Mouse (Mus musculus): ENCODE data around the gene Plcg2. TPM values are rescaled to one million over a fixed set of nuclear protein-coding genes. Genes with fewer than 3 reads are reported as not detected.

Gene Plcg2
- 1.3 and 1.5 TPM in 2 replicates for polyA plus RNA-seq (2015; fragmentation: Nextera tagmentation; extraction: Ambion mirVana)

DNA sequence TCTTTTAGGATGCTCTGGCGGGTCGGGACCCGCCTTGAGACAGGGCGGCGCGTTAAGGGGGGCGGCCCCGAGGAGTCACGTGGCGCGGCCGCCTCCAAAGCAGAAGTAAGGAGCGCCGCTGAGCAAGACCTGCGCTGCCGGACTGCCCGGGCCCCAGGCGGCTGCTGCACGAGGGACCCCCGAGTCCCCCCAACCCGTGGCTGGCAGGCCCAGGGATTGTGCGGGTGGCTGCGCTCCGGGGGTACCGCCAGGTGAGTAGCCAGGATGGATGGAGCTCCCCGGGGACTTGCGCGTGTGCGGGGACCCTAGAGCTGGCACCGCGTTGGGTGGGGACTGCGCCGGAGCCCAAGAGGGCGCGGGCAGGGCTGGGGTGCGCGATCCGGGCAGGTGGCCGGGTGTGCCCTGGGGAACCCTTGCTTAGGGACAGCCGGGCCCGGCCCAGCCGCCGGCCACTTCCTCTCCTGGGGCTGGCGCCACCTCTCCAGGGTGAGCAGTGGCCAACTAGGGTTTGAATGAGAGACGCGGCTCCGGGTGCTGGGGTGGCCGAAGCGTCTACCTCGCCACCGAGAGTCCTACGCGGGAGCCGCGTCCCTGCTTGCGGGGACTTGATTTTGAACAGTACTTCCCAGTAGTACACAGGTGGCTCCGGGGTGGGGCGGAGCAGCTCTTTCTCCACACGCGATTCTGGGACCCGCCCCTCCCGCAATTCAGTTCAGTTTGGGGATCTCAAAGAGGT is at the start of gene Plcg2:
Gene Plcg2 (plus strand): TSS at position 113 of the 736 bp plus-strand sequence.
- H3K4me1 ChIP-seq (ENCODE audit: control insufficient read depth, insufficient read depth, low read depth, low read length) = peaks cover 9% of the 10 kb centered on the region
- H3K36me3 ChIP-seq (ENCODE audit: control insufficient read depth, insufficient read depth, low read length) = no peaks in the 10 kb centered on the region
- H3K27ac ChIP-seq (ENCODE audit: low read depth, low read length) = no peak within 1 kb of the TSS
- ATAC-seq = peak; percentile 65
- peak within 1 kb of the TSS; percentile 66 for H3K4me3 ChIP-seq (ENCODE audit: low read length)
- peak within 1 kb of the TSS; percentile 74 for H3K9ac ChIP-seq (ENCODE audit: low read depth, low read length)
- H3K9me3 ChIP-seq (ENCODE audit: control insufficient read depth, low read length) = no peaks in the 10 kb centered on the region
- peak within 1 kb of the TSS; percentile 100 for H3K4me2 ChIP-seq (ENCODE audit: low read length)
- WGBS = 2% methylated on average over 62 of the region's 62 CpGs
- peaks cover 12% of the 10 kb centered on the region for H3K27me3 ChIP-seq (replicated peaks; ENCODE audit: control insufficient read depth, insufficient read depth, low read length)

DNA sequence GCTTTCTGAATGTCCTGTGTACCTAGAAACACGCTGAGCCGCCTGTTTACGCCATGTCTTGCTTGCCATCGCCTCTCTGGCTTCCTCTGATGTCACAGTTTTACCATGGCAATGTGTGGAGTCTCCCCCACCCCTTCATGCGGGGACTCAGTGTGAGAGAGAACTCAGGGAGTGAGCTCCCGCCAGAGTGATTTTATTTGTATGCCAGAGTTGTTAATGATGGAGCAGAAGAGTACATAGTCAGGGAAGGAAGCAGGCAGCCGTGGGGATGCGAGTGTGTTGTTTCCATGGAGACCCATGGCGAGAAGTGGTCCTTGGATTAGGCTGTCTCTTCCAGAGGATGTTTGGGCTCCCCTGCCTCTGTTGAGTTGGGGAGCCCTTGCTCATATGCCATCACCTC is 47.0 kb upstream of the Plcg2 start:
- 55% methylated on average over 9 of the region's 9 CpGs for WGBS

GRCm38 (mm10) chr8:117453974-117454373 is 44.1 kb upstream of the Plcg2 start:
- H3K27me3 ChIP-seq (replicated peaks; ENCODE audit: control insufficient read depth, insufficient read depth, low read length) = no peaks in the 10 kb centered on the region
- H3K36me3 ChIP-seq (ENCODE audit: control insufficient read depth, insufficient read depth, low read length) = peaks cover 27% of the 10 kb centered on the region
- H3K4me1 ChIP-seq (ENCODE audit: control insufficient read depth, insufficient read depth, low read depth, low read length) = peaks cover 3% of the 10 kb centered on the region
- ATAC-seq = no peak
- no peak overlapping the region for H3K4me2 ChIP-seq (ENCODE audit: low read length)
- no peaks in the 10 kb centered on the region for H3K9me3 ChIP-seq (ENCODE audit: control insufficient read depth, low read length)
- H3K4me3 ChIP-seq (ENCODE audit: low read length) = no peak overlapping the region
- 76% methylated on average over 6 of the region's 6 CpGs for WGBS
- H3K27ac ChIP-seq (ENCODE audit: low read depth, low read length) = peak overlapping the region; percentile 50
- H3K9ac ChIP-seq (ENCODE audit: low read depth, low read length) = no peak overlapping the region

More for the DNA sequence above, 47.0 kb upstream of the Plcg2 start:
- Histone ChIP-seq H3K4me2 (ENCODE audit: low read length) (no peak overlapping the region), H3K9me3 (ENCODE audit: control insufficient read depth, low read length) (no peaks in the 10 kb centered on the region), H3K9ac (ENCODE audit: low read depth, low read length) (no peak overlapping the region), H3K4me3 (ENCODE audit: low read length) (no peak overlapping the region), H3K27ac (ENCODE audit: low read depth, low read length) (peak overlapping the region; percentile 37; the same call in 1 of the 2 replicates), H3K36me3 (ENCODE audit: control insufficient read depth, insufficient read depth, low read length) (peaks cover 31% of the 10 kb centered on the region), H3K27me3 (replicated peaks; ENCODE audit: control insufficient read depth, insufficient read depth, low read length) (no peaks in the 10 kb centered on the region), H3K4me1 (ENCODE audit: control insufficient read depth, insufficient read depth, low read depth, low read length) (peaks cover 6% of the 10 kb centered on the region)
- ATAC-seq = peak; percentile 47; the same call in 1 of the 2 replicates

DNA sequence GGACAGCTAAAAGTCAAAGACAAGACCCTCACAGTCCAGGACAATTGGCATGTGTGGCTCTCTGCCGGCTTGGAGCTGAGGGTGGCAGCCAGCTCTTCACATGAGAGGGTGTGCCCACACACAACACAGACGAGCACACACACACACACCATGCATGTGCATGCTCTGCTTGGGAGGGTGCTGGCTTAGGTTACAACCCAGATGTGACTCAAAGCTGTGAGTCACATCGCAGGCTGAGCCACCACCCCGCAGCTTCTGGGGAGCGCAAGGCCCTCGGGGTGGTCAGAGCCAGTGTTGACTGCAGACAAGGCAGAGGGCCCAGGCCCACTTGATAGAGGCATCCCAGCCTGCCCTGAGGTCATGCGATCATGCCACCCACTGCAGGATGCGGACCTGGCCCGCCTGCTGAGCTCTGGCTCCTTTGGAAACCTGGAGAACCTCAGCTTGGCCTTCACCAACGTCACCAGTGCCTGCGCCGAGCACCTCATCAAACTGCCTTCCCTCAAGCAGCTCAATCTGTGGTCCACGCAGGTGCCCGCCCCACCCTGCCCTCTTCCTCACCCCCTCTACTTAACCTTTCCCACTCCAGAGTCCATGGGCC is 43.5 kb upstream of the Plcg2 start:
- Histone ChIP-seq H3K27ac (ENCODE audit: low read depth, low read length) (peak overlapping the region; percentile 50; the same call in 1 of the 2 replicates), H3K4me2 (ENCODE audit: low read length) (no peak overlapping the region), H3K27me3 (replicated peaks; ENCODE audit: control insufficient read depth, insufficient read depth, low read length) (no peaks in the 10 kb centered on the region), H3K4me3 (ENCODE audit: low read length) (no peak overlapping the region), H3K36me3 (ENCODE audit: control insufficient read depth, insufficient read depth, low read length) (peaks cover 26% of the 10 kb centered on the region), H3K4me1 (ENCODE audit: control insufficient read depth, insufficient read depth, low read depth, low read length) (peaks cover 3% of the 10 kb centered on the region), H3K9ac (ENCODE audit: low read depth, low read length) (no peak overlapping the region), H3K9me3 (ENCODE audit: control insufficient read depth, low read length) (no peaks in the 10 kb centered on the region)
- 92% methylated on average over 14 of the region's 14 CpGs for WGBS
- no peak for ATAC-seq

DNA sequence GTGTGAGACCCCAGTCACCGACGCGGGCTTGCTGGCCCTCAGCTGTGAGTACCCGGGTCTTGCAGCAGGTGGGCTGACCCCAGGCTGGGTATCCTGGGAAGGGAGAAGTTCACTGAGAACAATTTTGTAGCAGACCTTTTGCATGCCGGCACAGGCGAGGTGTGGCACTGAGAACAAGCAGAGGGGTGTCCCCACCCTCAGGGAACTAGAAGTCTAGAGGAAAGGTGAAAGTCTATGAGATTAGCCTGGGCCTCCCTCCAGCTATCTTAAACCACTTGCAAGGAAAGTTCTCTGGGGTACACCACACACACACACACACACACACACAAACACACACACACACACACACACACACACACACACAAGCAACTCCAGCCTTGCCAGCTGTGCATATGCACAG is 42.4 kb upstream of the Plcg2 start:
- H3K36me3 ChIP-seq (ENCODE audit: control insufficient read depth, insufficient read depth, low read length) = peaks cover 26% of the 10 kb centered on the region
- ATAC-seq = no peak

DNA sequence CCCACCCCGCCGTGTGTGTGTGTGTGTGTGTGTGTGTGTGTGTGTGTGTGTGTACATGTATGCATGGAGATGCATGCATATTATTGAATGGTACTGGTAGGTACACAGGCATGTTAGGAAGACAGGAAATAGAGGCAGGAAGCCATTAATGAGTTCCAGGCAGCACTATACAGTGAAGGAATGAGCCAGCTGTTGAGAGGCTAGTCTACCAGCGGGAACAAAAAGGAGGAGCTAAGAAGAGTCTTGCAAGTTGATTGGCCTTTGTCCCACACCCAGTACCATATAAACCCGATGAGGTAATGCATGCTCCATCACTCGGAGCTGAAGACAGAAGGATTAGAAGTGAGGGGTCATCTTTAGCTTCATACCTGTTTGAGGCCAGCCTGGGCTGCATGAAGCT is 39.7 kb upstream of the Plcg2 start:
- Histone ChIP-seq H3K4me1 (ENCODE audit: control insufficient read depth, insufficient read depth, low read depth, low read length) (no peaks in the 10 kb centered on the region), H3K4me2 (ENCODE audit: low read length) (no peak overlapping the region), H3K4me3 (ENCODE audit: low read length) (no peak overlapping the region), H3K27ac (ENCODE audit: low read depth, low read length) (no peak overlapping the region), H3K9ac (ENCODE audit: low read depth, low read length) (no peak overlapping the region), H3K27me3 (replicated peaks; ENCODE audit: control insufficient read depth, insufficient read depth, low read length) (no peaks in the 10 kb centered on the region), H3K9me3 (ENCODE audit: control insufficient read depth, low read length) (no peaks in the 10 kb centered on the region), H3K36me3 (ENCODE audit: control insufficient read depth, insufficient read depth, low read length) (peaks cover 15% of the 10 kb centered on the region)
- 62% methylated on average over 3 of the region's 5 CpGs for WGBS
- no peak for ATAC-seq

More for the DNA sequence above, 42.4 kb upstream of the Plcg2 start:
- Histone ChIP-seq H3K9ac (ENCODE audit: low read depth, low read length) (no peak overlapping the region), H3K4me2 (ENCODE audit: low read length) (no peak overlapping the region), H3K4me1 (ENCODE audit: control insufficient read depth, insufficient read depth, low read depth, low read length) (no peaks in the 10 kb centered on the region; the same call in 1 of the 2 replicates), H3K27me3 (replicated peaks; ENCODE audit: control insufficient read depth, insufficient read depth, low read length) (no peaks in the 10 kb centered on the region), H3K9me3 (ENCODE audit: control insufficient read depth, low read length) (no peaks in the 10 kb centered on the region), H3K4me3 (ENCODE audit: low read length) (no peak overlapping the region), H3K27ac (ENCODE audit: low read depth, low read length) (no peak overlapping the region)
- WGBS = 88% methylated on average over 6 of the region's 6 CpGs

DNA sequence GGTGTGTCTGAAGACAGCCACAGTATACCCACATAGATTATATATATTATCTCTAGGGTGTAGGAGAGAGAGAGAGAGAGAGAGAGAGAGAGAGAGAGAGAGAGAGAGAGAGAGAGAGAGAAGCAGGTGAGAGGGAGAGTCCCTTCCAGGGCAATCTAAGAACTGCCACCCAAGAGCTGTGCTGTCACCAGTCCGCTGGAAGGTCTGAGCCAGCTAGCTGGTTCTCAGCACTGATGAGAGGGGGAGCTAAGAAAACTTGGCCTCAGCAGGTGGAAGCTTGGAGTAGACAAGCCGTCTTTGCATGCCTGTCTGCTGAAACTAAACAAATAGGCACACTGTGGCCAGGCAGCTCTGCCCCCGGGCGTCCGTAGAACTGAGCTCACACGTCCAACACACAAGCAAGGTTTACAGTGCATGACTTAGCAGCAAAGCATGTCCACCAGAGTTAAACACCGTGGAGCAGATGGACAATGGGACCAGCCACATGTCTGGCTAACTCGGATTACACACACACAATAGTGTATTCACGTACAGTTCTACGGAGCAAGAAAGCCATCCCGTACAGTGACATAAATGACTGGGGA is 35.3 kb upstream of the Plcg2 start:
- ATAC-seq = 0 out of 2 replicates have a peak, but pooled peaks have one; percentile 16
- H3K27me3 ChIP-seq (replicated peaks; ENCODE audit: control insufficient read depth, insufficient read depth, low read length) = no peaks in the 10 kb centered on the region

GRCm38 (mm10) chr8:117464525-117464924 is 33.6 kb upstream of the Plcg2 start:
- Histone ChIP-seq H3K27me3 (replicated peaks; ENCODE audit: control insufficient read depth, insufficient read depth, low read length) (no peaks in the 10 kb centered on the region), H3K9me3 (ENCODE audit: control insufficient read depth, low read length) (no peaks in the 10 kb centered on the region; the same call in 1 of the 2 replicates), H3K4me1 (ENCODE audit: control insufficient read depth, insufficient read depth, low read depth, low read length) (peaks cover under 1% of the 10 kb centered on the region; the same call in 1 of the 2 replicates), H3K27ac (ENCODE audit: low read depth, low read length) (no peak overlapping the region), H3K36me3 (ENCODE audit: control insufficient read depth, insufficient read depth, low read length) (no peaks in the 10 kb centered on the region), H3K4me3 (ENCODE audit: low read length) (no peak overlapping the region), H3K9ac (ENCODE audit: low read depth, low read length) (no peak overlapping the region), H3K4me2 (ENCODE audit: low read length) (no peak overlapping the region)
- WGBS = 98% methylated on average over 6 of the region's 6 CpGs
- no peak for ATAC-seq

More for the DNA sequence above, 35.3 kb upstream of the Plcg2 start:
- H3K9me3 ChIP-seq (ENCODE audit: control insufficient read depth, low read length) = no peaks in the 10 kb centered on the region; the same call in 1 of the 2 replicates
- H3K4me1 ChIP-seq (ENCODE audit: control insufficient read depth, insufficient read depth, low read depth, low read length) = no peaks in the 10 kb centered on the region
- H3K36me3 ChIP-seq (ENCODE audit: control insufficient read depth, insufficient read depth, low read length) = no peaks in the 10 kb centered on the region
- H3K27ac ChIP-seq (ENCODE audit: low read depth, low read length) = no peak overlapping the region
- H3K4me2 ChIP-seq (ENCODE audit: low read length) = no peak overlapping the region
- H3K9ac ChIP-seq (ENCODE audit: low read depth, low read length) = no peak overlapping the region
- WGBS = 44% methylated on average over 11 of the region's 11 CpGs
- no peak overlapping the region for H3K4me3 ChIP-seq (ENCODE audit: low read length)

- no peak overlapping the region for H3K27ac ChIP-seq (ENCODE audit: low read depth, low read length)
- peaks cover 7% of the 10 kb centered on the region for H3K4me1 ChIP-seq (ENCODE audit: control insufficient read depth, insufficient read depth, low read depth, low read length)
- H3K36me3 ChIP-seq (ENCODE audit: control insufficient read depth, insufficient read depth, low read length) = no peaks in the 10 kb centered on the region
- no peak overlapping the region for H3K9ac ChIP-seq (ENCODE audit: low read depth, low read length)
- no peak overlapping the region for H3K4me2 ChIP-seq (ENCODE audit: low read length)
- peak; percentile 79 for ATAC-seq
- H3K9me3 ChIP-seq (ENCODE audit: control insufficient read depth, low read length) = no peaks in the 10 kb centered on the region; the same call in 1 of the 2 replicates
- H3K27me3 ChIP-seq (replicated peaks; ENCODE audit: control insufficient read depth, insufficient read depth, low read length) = no peaks in the 10 kb centered on the region
- no peak overlapping the region for H3K4me3 ChIP-seq (ENCODE audit: low read length)
- whole genome bisulfite sequencing = 36% methylated on average over 5 of the region's 5 CpGs
These were observed 32.8 kb upstream of the Plcg2 start for GRCm38 (mm10) chr8:117465250-117465649.

All from hindbrain, embryonic 16.5 days (tissue).